Mouse (Mus musculus): ENCODE data around the gene Homer3. TPM values are rescaled to one million over a fixed set of nuclear protein-coding genes. Genes with fewer than 3 reads are reported as not detected.
A peak's percentile ranks its signal among the peaks of the same experiment; 100 is the strongest.

The Homer3 gene
- total RNA-seq, 1 experiment from 2014 or later, result 23.0 TPM

GRCm38 (mm10) chr8:70332878-70333202 is 50.2 kb downstream of the Homer3 start:
- DNase-seq, result no peak

- DNase-seq, result no peak
Measured at GRCm38 (mm10) chr8:70338931-70339330, 56.3 kb downstream of the Homer3 start.

- DNase-seq, result no peak
Measured at GRCm38 (mm10) chr8:70340659-70341058, 58.0 kb downstream of the Homer3 start.

- DNase-seq, result no peak
Measured at GRCm38 (mm10) chr8:70342007-70342406, 59.4 kb downstream of the Homer3 start.

GRCm38 (mm10) chr8:70343076-70343475 is 60.4 kb downstream of the Homer3 start:
- DNase-seq, result no peak

- DNase-seq, result peak; percentile 41
Measured at GRCm38 (mm10) chr8:70343696-70344095, 61.1 kb downstream of the Homer3 start.

Other genes starting within 250 kb of the Homer3 start
- 66.7 and 73.9 TPM in 2 replicates for gene Mau2, start 240.1 kb upstream of the Homer3 start, total RNA-seq (2021)
- gene Sugp1, start 240.0 kb upstream of the Homer3 start, total RNA-seq (2021), result 30.8 and 37.0 TPM in 2 replicates
- gene Tm6sf2, start 209.9 kb upstream of the Homer3 start, total RNA-seq (2021), result 0.43 and 1.9 TPM in 2 replicates
- 0.12 and 0.43 TPM in 2 replicates for gene Hapln4, start 199.4 kb upstream of the Homer3 start, total RNA-seq (2021)
- gene Ncan, start 162.0 kb upstream of the Homer3 start, total RNA-seq (2021), result 0.29 and 0.30 TPM in 2 replicates
- 21.1 and 21.3 TPM in 2 replicates for gene Nr2c2ap, start 151.5 kb upstream of the Homer3 start, total RNA-seq (2021)
- 14.6 and 17.6 TPM in 2 replicates for gene Rfxank, start 143.7 kb upstream of the Homer3 start, total RNA-seq (2021)
- 70.3 and 71.8 TPM in 2 replicates for gene Borcs8, start 143.3 kb upstream of the Homer3 start, total RNA-seq (2021)
- 0.79 TPM in 1 of 2 replicates, not detected in the other for gene Mef2b, start 143.1 kb upstream of the Homer3 start, total RNA-seq (2021)
- gene Tmem161a, start 110.5 kb upstream of the Homer3 start, total RNA-seq (2021), result 55.6 and 76.6 TPM in 2 replicates
- gene Slc25a42, start 70.5 kb upstream of the Homer3 start, total RNA-seq (2021), result 57.7 and 65.6 TPM in 2 replicates
- 45.2 and 50.7 TPM in 2 replicates for gene Sugp2, start 48.6 kb upstream of the Homer3 start, total RNA-seq (2021)
- 11.3 and 20.8 TPM in 2 replicates for gene Armc6, start 48.4 kb upstream of the Homer3 start, total RNA-seq (2021)
- 50.1 and 64.7 TPM in 2 replicates for gene Ddx49, start 19.7 kb downstream of the Homer3 start, total RNA-seq (2021)
- gene Cope, start 19.7 kb downstream of the Homer3 start, total RNA-seq (2021), result 184 and 238 TPM in 2 replicates
- 2.9 and 3.4 TPM in 2 replicates for gene Cers1, start 32.9 kb downstream of the Homer3 start, total RNA-seq (2021)
- 2.0 TPM in 1 of 2 replicates, not detected in the other for gene Gdf1, start 47.0 kb downstream of the Homer3 start, total RNA-seq (2021)
- 71.3 and 76.9 TPM in 2 replicates for gene Upf1, start 70.5 kb downstream of the Homer3 start, total RNA-seq (2021)
- gene Comp, start 90.7 kb downstream of the Homer3 start, total RNA-seq (2021), result 0.27 TPM in 1 of 2 replicates, not detected in the other
- gene Crtc1, start 156.8 kb downstream of the Homer3 start, total RNA-seq (2021), result 23.9 and 28.8 TPM in 2 replicates
- gene Klhl26, start 194.1 kb downstream of the Homer3 start, total RNA-seq (2021), result 22.3 and 24.9 TPM in 2 replicates
- gene Tmem59l, start 204.5 kb downstream of the Homer3 start, total RNA-seq (2021), result 10.1 and 10.2 TPM in 2 replicates
- 0.18 TPM in 1 of 2 replicates, not detected in the other for gene Crlf1, start 210.3 kb downstream of the Homer3 start, total RNA-seq (2021)
- 141 and 158 TPM in 2 replicates for gene Rex1bd, start 223.9 kb downstream of the Homer3 start, total RNA-seq (2021)
- gene Uba52, start 228.0 kb downstream of the Homer3 start, total RNA-seq (2021), result 1,380 and 1,587 TPM in 2 replicates
- gene Fkbp8, start 244.9 kb downstream of the Homer3 start, total RNA-seq (2021), result 361 and 404 TPM in 2 replicates
- gene Kxd1, start 245.1 kb downstream of the Homer3 start, total RNA-seq (2021), result 68.9 and 85.4 TPM in 2 replicates

All from adrenal gland, postnatal 25 days (tissue).